Mouse (Mus musculus): ENCODE measurements around the gene Exoc7. TPM values are rescaled to one million over a fixed set of nuclear protein-coding genes. Genes with fewer than 3 reads are reported as not detected.
"Not testable (repeated sequence)": the region's sequence is repeated elsewhere in the genome, so short reads cannot be mapped to it uniquely, and the experiment has no call there.

Gene Exoc7
- total RNA-seq, 2 experiments from 2014 or later, result 87.9 to 99.9 TPM

DNA sequence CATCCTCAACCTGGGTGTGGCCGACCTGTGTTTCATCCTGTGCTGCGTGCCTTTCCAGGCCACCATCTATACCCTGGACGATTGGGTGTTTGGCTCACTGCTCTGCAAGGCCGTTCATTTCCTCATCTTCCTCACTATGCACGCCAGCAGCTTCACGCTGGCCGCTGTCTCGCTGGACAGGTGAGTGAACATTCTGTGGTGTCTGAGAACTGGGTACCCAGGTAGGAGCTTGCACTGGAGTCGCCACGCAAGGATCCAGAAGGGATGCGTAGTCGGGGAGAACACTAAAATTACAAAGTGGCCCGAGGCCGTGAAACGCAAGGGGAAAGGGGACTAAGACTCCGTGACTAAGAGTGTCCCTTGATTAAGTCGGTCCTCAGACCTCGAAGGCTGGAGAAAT, 25.4 kb downstream of the Exoc7 start:
- no peak for DNase-seq (ENCODE audit: low spot score in 2 of 2)

DNA sequence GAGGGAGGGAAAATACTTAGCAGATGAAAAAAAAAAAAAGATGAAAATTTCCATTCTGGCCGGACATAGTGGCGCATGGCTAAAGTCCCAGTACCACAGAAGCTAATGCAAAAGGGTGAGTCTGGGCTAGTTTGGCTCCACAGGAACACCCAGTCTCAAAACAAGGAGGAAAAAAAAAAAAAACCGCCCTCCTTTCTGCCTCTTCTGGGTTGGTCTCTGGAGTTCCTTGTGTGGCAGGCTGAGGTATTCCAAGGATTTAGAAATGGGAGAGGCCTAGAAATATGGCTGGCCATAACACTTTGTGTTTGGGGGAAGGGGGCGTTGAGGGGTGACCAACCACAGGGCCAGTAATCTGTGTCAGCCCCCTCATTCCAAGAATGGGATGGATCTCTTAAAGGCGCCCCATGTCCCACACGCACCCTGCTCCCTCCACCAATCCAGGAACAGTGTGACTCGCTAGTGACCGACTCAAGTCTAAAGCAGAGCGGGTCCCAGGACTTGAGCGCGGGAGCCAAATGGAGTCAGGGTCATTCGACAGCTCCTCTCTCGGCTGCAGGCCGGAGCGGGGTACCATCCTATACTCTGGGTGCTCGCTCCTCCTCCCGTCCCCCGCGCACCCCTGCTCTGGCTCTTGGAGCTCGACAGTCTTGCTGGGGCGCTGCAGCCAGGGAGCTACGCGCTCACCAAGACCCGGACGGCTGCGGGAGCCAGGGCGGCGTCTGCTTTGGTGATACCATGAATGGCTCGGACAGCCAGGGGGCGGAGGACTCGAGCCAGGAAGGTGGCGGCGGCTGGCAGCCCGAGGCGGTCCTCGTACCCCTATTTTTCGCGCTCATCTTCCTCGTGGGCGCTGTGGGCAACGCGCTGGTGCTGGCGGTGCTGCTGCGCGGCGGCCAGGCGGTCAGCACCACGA, 26.0 kb downstream of the Exoc7 start, which contains the start of gene Galr2:
Galr2 (plus strand) TSS at position 189 of the 913 bp plus-strand sequence.
- DNase-seq (ENCODE audit: low spot score in 2 of 2), result no peak

DNA sequence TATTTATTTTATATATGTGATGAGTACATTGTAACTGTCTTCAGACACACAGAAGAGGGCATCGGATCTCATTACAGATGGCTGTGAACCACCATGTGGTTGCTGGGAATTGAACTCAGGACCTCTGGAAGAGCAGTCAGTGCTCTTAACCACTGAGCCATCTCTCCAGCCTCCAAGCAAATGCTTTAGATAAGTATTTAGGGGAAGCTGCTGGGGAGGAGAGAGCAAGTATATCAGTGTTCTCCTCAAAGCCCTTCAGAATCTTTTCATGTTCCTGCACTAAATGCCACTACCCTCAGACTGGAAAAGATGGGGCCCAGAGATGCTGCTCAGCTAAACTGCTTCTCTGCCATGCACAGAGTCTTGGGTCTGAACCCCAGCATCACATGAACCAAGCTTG, 29.8 kb downstream of the Exoc7 start:
- not testable (repeated sequence) for DNase-seq (ENCODE audit: low spot score in 2 of 2)

DNA sequence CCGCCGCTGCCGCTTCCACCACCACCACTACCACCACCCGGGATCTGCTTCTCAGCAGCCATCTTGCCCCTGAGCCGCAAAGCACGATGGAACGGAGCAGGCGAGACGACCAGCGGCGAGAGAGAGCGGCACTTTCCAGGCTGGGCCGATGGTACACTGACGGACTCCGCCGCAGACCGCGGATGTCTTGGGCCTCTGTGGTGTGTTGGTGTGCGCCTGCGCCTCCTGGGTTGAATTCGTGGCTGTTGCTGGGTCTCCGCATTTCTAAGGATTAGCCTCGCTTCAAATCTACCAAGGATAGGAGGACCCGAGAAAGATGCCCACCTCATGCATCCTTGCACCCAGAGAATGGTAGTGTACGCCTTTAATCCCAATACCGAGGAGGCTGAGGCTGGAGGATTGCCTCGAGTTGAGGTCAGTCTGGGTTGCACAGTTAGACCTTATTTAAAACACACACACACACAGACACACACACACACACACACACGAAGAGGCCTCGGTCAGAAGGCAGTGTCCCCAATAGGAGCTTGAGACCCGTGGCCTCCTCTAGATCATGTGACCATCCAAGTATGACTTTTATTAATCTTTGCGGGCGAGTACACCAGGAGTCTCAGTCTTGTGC, 32.9 kb downstream of the Exoc7 start, which contains the start of gene Srp68:
Srp68 (minus strand) TSS at position 173 of the 622 bp plus-strand sequence.
- DNase-seq (ENCODE audit: low spot score in 2 of 2), result peak; percentile 80 to 93

DNA sequence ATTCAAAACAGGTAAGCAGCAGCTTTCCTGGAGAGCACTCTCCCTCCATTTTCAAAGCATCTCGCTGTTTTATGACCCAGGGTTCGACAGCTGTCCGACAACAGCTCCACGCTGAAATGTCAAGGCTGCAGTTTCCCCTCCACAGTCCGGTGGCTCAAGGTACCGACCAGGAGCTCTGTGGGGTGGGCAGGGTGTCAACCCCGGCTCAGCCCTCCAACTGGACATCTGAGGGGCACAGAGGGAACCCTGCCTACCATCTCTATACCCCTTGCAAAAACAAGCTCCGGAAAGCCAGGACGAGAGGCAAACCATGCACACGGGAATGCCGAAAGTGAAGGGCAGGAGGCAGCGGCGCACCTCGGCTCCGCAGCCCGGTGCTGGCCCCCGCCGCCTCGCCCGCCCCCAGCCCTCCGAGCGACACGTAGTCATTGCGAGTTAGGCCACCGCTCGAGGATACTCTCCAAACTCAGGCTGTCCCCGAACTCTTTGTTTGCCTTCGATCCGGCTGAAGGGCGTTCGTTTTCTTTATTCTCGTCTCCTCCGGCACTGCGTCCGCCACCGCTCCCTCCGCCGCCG, 33.5 kb downstream of the Exoc7 start:
- DNase-seq (ENCODE audit: low spot score in 2 of 2), result no peak

DNA sequence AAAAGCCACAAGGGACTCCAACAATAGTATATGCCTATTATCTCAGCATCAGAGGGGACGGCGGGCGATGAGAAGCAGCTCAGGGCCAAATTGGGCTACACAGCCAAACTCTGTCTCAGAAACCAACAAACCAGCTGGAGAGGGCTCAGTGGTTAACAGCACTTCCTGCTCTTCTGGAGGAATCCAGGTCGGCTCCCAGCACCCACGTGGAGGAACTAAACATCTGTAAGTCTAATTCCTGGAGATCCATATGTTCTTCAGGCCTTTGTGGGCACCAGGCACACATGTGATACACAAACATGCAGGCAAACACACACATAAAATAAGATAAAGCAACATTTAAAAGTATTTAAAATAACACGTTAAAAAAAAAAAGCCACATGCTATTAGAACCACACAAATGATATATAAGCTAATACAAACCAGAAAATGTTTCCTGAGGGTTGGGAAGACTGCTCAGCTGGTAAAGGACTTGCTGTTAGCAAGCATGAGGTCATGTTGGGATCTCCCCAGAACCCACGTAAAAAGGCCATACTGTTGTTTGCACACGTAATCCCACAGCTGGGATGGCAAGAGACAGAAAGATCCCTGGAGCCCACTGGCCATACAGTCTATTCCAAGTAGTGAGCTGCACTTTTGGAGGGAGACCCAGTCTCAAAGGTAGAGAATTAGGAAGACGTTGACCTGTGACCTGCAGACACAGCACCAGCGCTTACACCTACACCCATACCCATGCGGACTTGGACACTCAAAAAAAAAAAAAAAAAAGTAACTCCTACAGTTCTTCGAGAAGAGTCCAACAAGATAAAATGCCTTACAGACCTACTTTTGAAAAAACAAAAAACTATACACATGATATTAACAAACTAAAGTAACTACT, 34.2 kb downstream of the Exoc7 start:
- no peak for DNase-seq (ENCODE audit: low spot score in 2 of 2)

DNA sequence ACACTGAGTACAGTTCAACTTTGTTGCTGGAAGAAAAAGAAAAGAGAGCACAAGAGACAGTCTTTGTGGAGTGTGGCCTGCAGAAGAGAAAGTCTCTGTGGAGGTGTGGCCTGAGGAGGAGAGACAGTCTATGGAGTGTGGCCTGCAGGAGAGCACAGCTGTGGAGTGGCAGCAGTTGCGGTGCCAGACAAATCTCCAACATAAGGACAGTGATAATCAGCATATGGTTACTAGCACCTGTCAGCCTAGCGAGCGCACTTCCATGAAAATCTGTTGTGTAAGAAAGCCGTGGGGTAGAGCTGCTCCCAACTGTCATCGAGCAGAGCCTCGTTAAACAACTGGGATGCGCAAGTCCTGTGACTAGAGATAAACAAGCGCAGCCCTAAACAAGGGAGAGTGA, 37.5 kb downstream of the Exoc7 start:
- DNase-seq (ENCODE audit: low spot score in 2 of 2), result no peak

DNA sequence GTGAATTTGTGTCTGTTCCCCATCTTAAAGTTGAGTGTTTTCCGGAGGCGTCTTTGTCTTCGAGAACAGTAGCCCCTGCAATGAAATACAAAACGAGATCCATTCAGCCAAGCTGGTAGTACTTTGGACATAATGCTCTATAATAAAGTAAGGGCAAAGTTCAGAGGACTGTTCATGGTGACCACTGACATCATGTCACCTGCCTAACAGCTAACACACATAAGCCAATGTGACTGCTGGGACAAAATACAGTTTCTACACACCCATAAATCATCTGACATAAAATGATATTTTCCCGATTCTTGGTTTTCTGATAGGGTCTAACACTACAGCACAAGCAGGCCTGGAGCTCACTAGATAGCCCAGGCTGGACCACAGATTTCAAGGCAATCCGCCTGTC, 38.7 kb downstream of the Exoc7 start:
- no peak for DNase-seq (ENCODE audit: low spot score in 2 of 2)

DNA sequence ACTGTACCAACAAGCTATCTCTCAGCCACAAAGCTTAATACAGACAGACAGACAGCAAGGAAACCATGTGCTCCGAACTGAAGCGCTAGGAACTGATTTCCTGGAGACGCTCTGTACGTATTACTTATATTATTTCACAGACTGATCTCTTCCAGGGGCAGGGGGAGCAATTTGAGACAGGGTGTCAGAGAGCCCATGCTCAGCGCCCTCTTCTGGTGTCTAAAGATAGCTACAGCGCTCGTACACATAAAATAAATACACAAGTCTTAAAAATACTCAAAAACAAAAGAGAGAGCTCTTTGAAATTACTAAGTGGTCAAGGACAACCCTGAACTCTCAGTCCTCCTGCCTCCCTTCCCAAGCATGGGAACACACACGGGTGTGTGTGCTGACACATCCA, 39.4 kb downstream of the Exoc7 start:
- DNase-seq (ENCODE audit: low spot score in 2 of 2), result no peak

DNA sequence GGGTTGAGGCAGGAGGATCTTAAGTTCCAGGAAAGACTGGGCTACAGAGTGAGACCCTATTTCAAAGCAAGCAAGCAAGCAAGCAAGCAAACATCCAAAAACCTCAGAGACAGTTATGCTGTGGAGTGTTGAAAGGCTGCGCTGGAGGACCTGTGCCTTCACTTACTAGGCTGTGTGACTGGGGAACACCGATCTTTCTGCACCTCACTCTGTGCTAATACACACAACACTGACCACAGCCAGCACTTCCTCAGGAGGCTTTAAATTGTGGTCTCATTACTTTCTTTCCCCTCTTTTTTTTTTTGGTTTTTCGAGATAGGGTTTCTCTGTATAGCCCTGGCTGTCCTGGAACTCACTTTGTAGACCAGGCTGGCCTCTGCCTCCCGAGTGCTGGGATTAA, 41.2 kb downstream of the Exoc7 start:
- DNase-seq (ENCODE audit: low spot score in 2 of 2), result no peak

DNA sequence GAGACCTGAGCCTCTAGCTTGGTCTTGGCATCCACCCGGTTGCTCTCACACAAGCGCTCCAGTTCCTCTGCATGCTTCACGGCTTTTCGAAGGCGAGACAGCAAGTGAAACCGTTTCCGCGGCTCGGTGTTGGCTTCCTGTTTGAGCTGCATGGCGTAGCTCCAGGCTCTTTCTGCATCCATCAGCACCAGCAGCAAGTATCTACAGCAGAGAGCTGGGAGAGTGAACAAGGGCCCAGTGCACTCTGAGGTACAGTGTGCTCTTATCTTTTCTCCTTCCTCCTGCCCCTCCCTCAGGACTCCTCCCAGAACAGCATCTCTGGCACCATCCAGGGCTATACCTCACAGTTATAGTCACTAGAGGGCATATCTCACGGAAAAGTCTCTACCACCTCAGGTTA, 41.7 kb downstream of the Exoc7 start:
- DNase-seq (ENCODE audit: low spot score in 2 of 2), result no peak

DNA sequence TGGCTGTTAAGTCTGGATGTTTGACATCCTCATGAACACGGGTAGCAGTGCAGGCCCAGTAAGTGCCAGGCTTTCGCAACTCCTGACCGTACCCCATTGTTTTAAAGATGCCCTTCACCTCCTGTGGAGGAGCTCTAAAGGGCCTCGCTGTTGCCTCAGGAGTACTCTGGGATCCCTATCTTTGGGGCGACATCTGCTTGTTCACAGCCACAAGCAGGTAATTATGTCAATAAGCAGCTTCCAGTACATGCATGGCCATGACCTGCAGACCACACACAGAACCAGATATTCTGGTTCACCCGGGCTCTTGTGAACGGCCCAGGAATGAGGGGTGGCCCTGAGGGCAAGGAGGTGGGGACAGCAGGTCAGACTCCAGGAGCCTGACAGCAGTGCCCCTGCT, 46.8 kb downstream of the Exoc7 start:
- DNase-seq (ENCODE audit: low spot score in 2 of 2), result no peak

DNA sequence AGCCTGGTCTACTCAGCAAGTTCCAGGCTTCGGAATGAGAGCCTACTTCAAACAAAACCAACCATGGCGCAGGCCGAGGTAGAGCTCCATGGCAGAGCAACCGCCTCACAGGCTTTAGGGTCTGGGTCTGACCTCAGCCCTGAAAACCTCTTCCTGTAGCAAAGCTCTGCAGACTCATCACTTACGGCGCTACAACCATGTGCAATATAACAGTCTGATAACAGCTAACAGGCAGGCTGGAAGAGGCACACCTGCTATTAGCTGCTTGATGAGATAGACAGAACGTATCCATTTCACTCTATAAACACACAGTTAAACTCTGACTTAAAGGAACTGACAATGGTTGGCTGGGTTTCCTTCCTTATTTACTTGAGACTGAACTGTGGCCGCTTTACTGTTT, 47.6 kb downstream of the Exoc7 start:
- no peak for DNase-seq (ENCODE audit: low spot score in 2 of 2)

DNA sequence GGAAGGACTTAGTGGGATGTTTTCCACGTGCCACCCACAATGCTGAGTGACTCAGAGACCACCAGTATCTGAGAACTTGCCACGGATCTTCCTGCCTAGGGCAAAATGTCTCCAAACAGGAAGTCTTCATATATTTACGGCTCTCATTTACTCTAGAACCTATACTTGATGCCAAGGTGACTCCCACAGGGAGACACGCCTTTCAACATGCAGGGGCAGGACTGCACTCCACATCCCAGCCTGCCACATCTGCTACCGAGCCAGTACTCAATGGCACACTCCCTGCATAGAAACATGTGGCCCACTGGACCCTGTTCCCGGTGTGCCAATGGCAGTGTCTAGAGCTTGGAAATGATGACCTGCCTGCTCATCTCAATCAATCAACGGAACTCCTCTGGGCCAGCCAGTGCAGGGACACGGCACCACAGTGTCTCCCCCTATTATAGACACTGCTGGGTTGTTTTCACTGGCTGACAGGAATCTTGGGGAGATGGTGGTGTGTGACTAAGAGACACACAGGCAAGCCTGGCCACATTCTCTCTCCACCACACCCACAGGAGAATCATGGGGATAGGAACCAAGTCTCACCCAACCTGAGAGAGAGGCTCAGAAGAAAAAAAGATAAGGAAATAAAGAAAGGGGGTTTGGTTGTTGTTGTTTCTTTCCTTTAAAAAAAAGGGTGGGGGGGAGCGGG, 50.9 kb downstream of the Exoc7 start:
- no peak for DNase-seq (ENCODE audit: low spot score in 2 of 2)

DNA sequence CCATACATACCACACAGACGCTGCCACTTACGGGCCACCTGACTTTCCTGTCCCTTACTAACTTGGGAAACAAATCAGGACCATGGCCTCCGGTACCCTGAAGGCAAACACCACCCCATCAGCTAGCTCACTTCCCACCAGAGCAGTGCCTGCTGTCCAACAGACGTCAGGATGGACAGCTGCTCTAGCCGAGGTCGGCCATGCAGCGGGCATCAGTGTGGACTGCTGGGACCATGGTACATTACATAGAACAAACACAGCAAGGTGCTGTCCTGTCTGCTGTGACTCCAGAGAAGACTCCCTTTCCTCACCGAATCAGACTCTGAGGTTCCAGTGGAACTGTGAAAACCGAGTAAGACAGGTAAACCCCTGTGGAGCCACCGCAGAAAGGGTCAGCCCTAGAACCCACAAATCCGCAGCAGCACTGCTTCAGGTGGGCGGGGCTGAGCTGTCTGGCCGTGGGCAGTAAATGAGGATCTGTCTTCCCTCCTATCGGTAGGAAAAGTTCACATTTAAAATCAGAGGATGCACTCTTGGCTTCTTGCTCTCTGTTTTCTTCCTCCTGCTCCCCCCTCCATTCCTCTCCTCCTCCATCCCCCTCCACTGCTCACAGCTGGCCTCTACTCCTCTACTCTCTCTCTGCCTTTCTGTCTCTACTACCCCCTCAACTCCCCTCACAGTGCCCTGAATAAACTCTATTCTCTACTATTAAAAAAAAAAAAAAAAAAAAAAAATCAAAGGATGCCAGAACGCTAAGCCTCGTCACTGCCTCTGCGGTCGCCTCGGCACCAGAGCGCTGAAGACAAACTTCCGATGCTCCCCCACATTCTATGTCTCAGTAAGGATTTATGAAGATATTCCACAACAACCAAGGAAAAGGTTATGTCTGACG, 51.7 kb downstream of the Exoc7 start:
- DNase-seq (ENCODE audit: low spot score in 2 of 2), result no peak

DNA sequence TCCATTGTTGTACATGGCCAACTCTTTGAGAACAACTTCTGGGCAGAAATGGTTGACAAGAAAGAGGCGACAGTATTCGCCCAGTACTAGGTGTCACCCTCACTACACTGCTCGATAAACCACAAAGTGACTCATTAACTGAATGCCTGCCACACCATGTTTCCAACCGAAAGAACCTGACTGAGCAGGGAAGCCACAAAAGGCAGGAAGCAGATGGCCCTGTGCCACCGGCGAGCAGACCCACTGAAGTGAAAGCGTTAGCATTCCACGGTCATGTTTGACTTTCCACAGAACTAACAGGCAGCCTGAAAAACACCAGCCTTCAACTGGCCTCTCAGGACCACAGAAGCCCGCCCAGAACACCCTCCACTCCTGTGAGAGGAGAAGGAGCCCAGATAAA, 52.4 kb downstream of the Exoc7 start:
- DNase-seq (ENCODE audit: low spot score in 2 of 2), result no peak

DNA sequence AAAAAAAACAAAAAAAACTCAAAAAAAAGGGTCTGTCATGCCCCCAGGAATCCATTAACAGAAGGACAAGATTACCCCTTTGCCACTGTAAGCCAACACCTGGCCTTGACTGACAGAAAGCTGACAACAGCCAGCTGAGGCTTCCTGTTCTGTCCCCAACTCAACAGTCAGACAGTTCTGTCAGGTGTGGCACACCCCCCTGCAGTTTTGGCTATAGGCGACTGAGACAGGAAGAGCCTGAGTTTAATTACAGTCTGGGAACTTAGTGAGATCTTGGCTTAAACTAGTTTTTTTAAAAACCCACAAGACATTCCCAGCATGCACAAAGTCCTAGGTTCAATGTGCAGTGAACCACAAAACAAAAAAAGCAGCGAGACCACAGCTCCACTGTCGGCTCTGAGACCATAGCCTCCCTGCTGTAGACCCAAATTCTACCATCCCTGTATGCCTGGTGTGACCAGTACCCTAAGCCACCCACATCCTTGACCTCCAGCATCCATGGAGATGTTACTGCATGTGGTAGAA, 53.9 kb downstream of the Exoc7 start:
- no peak for DNase-seq (ENCODE audit: low spot score in 2 of 2)

DNA sequence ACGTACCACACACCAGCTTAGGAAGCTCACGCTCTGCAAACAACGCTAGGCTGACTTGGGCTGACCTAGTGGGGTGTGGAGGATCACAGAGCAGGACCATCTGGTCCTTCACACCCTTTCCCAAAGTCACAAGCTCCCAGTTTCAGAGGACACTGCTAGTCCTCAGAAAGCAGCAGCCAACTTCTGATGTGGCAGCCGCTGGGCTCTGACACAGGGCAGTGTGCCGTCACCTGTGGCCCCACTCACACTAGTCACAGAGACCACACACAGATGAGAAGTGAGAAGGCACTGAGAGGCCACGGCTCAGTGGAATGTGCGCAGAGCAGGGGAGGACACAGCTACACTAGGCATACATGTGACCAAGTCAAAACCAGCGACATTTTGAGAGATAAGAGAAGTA, 56.1 kb downstream of the Exoc7 start:
- no peak for DNase-seq (ENCODE audit: low spot score in 2 of 2)

DNA sequence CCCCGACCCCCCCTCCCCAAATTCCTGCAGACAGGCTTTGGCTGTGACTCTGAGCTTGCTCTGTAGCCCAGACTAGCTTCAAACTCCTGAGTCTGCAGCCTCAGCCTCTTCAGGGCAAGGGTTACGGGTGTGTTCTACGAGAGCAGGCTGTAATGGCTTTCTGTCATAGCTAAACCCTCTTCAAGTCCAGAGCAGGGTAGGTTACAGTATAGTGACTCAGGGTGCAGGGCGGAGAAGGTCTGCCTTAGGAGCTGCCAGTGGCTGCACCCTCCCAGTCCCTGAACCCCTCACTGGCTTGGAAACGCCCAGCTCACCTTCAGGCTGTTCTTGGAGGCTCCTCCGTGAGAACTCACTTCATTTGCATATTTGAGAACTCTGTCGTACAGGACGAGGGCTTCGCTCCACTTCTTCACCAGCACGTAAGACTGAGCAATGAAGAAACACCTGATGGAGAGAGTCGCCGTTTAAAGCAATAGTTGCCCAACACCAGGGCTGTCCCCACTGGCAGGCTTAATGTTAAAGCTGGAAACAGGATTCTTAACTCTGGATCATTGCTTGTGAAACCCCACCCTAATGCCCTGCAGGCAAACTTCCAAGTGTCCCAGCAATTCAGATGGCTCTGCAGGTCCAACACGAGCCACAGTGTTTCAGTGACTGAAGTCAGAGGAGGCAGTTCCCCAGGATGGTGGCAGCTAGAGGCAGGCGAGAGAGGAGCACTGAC, 59.4 kb downstream of the Exoc7 start:
- DNase-seq (ENCODE audit: low spot score in 2 of 2), result no peak
